Mouse (Mus musculus) lung, adult 2 months (tissue): ENCODE results near the gene Plce1.

Experiments
- CTCF ChIP-seq: fragments of 200-500 bp; IDR thresholded peaks from 2 replicates; pipeline ENCODE4 v1.5.1; 2011; ENCODE audit warnings: mild to moderate bottlenecking, low read length, control low read depth; ENCODE audit not compliant: insufficient read depth
- POLR2A ChIP-seq: fragments of 200-500 bp; IDR thresholded peaks from 2 replicates; pipeline ENCODE4 v1.6.1; 2011; ENCODE audit warnings: low read depth, mild to moderate bottlenecking, control low read depth, low read length, borderline replicate concordance; ENCODE audit errors: extremely low read depth

- no peak for TF ChIP-seq CTCF
- no peak for TF ChIP-seq POLR2A
Measured at GRCm38 (mm10) chr19:38607236-38607635, 126.3 kb downstream of the Plce1 start.
